Mouse (Mus musculus) forebrain, embryonic 10.5 days (tissue): ENCODE data around the gene Apba3. TPM values are rescaled to one million over a fixed set of nuclear protein-coding genes. Genes with fewer than 3 reads are reported as not detected.

Experiments used
- DNase-seq: peaks from one replicate; pipeline ENCODE4 v3.0.0-alpha.2; 2017; ENCODE audit warnings: low spot score; ENCODE audit errors: extremely low spot score
- H3K27ac ChIP-seq: fragments of 300-500 bp; sonication (generic); 2 replicates; pipeline ENCODE4 v1.5.1; 2016; ENCODE audit warnings: mild to moderate bottlenecking
- H3K27me3 ChIP-seq: fragments of 300-500 bp; sonication (generic); 2 replicates; pipeline ENCODE4 v1.6.1; 2016; ENCODE audit warnings: mild to moderate bottlenecking; ENCODE audit not compliant: poor library complexity, severe bottlenecking
- H3K36me3 ChIP-seq: fragments of 300-500 bp; sonication (generic); replicated peaks from 2 replicates; pipeline ENCODE4 v1.6.1; 2016; ENCODE audit warnings: mild to moderate bottlenecking, moderate library complexity
- H3K4me1 ChIP-seq: fragments of 300-500 bp; sonication (generic); 2 replicates; pipeline ENCODE4 v1.6.1; 2016
- H3K4me3 ChIP-seq: fragments of 300-500 bp; sonication (generic); 2 replicates; pipeline ENCODE4 v1.5.1; 2016; ENCODE audit warnings: mild to moderate bottlenecking, moderate library complexity
- H3K9me3 ChIP-seq: fragments of 300-500 bp; sonication (generic); 2 replicates; pipeline ENCODE4 v1.6.1; 2016; ENCODE audit warnings: mild to moderate bottlenecking, moderate library complexity
- WGBS: fragments of 180-500 bp; shearing (Covaris S2); methylation state at CpG from one replicate; pipeline ENCODE4 v1.1.7; 2016; 5-methylcytosine and 5-hydroxymethylcytosine counted together
- polyA plus RNA-seq: library from polyadenylated mRNA; unstranded; fragments of >200 nt; fragmentation: Nextera tagmentation; extraction: Ambion mirVana; gene quantifications from 2 replicates; pipeline ENCODE4 v1.2.1, GENCODE M21; 2016

Gene Apba3
- polyA plus RNA-seq, 1 experiment from 2014 or later = 52.1 TPM

DNA sequence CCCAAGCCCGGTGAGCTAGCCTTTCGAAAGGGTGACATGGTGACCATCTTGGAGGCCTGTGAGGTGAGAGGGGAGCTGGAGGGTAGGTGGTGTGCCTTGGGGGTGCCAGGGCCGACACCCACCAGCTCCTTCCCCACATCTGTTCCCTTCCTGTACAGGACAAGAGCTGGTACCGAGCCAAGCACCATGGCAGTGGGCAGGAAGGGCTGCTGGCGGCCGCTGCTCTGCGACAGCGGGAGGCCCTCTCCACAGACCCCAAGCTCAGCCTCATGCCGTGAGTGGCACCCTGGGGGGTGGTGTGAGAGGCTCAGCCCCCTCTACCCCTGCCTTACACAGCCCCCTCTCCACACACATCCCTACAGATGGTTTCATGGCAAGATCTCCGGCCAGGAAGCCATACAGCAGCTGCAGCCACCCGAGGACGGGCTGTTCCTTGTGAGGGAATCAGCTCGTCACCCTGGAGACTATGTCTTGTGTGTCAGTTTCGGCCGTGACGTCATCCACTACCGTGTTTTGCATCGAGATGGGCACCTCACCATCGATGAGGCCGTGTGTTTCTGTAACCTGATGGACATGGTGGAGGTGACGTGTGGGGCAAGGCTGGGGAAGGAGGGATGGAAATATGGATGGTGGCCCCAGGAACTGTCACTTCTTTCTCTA lies 7.4 kb upstream of the Apba3 start:
- H3K4me3 ChIP-seq = peak overlapping the region; percentile 2; the same call in 1 of the 2 replicates
- 0 out of 2 replicates have a peak overlapping the region, but pooled peaks have one; percentile 26 for H3K27ac ChIP-seq
- 55% methylated on average over 21 of the region's 21 CpGs for WGBS
- no peak for DNase-seq
- H3K4me1 ChIP-seq = peaks cover 27% of the 10 kb centered on the region
- H3K27me3 ChIP-seq = peaks cover 65% of the 10 kb centered on the region
- peaks cover 6% of the 10 kb centered on the region; the same call in 1 of the 2 replicates for H3K9me3 ChIP-seq
- H3K36me3 ChIP-seq = peaks cover 43% of the 10 kb centered on the region

DNA sequence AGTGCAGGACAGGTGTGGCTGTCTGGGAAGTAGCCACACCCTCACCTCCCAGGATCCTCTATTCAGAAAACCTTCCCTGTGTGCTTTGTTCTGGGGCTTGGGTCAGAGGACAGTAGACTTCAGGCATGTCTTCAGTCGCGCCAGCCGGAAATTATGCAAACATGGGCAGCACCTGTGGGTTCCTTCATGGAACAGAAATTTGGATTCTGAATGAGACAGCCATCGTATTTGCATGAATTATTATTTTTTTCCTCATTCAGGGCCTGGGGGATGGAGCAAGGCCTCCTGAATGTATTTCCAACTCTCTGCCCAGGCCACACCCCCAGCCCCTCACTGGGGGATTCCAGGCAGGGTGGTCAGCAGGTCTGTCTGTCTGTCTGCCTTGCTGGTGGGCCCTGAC lies 5.7 kb upstream of the Apba3 start:
- Histone ChIP-seq H3K4me1 (peaks cover 38% of the 10 kb centered on the region), H3K27me3 (peaks cover 52% of the 10 kb centered on the region), H3K36me3 (peaks cover 56% of the 10 kb centered on the region), H3K27ac (no peak overlapping the region), H3K4me3 (no peak overlapping the region), H3K9me3 (peaks cover 6% of the 10 kb centered on the region; the same call in 1 of the 2 replicates)
- DNase-seq = no peak
- 88% methylated on average over 4 of the region's 4 CpGs for WGBS

GRCm38 (mm10) chr10:81265540-81265939 lies 1.2 kb upstream of the Apba3 start:
- Histone ChIP-seq H3K4me1 (peaks cover 30% of the 10 kb centered on the region), H3K27ac (peak overlapping the region; percentile 62), H3K9me3 (peaks cover 3% of the 10 kb centered on the region; the same call in 1 of the 2 replicates), H3K36me3 (peaks cover 65% of the 10 kb centered on the region), H3K4me3 (peak overlapping the region; percentile 61), H3K27me3 (peaks cover 7% of the 10 kb centered on the region)
- 95% methylated on average over 8 of the region's 8 CpGs for WGBS
- no peak for DNase-seq

- peaks cover 30% of the 10 kb centered on the region for H3K4me1 ChIP-seq
- peak overlapping the region; percentile 87 for H3K27ac ChIP-seq
- 5% methylated on average over 23 of the region's 23 CpGs for WGBS
These were observed 1.3 kb downstream of the Apba3 start for GRCm38 (mm10) chr10:81268056-81268455.

DNA sequence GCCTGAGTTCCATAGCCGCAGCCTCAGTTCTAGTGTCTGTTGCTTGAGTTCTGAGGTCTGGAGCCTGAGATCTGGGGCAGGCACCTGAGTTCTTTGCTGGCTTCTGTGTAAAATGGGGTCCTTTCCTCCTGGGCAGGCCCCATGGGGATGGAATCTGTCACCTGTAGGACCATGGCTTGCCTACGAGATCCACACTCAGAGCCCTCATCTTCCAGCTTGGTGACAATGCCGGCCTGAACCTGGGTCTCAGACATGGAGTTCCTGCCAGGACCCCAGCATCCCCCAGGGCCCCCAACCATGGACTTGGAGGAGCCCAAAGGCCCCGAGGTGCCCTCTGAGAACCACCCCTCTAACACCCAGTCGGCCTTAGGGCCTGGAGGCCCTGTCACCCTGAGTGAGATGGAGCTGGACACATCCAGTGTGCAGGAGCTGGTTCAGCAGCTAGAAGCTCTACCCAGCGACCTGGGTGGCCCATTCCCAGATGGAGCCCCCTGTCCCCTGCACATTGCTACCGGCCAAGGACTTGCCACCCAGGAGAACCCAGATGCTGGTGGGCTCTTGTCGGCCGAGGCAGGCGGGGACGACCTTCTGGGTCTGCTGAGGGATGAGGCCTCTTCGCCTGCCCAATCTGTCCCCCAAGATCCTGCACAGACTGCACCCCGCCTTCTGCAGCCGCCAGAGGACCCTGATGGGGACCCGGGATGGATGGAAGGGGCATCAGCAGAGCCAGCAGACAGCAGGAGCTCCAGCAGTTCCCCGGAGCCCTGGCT lies 2.1 kb downstream of the Apba3 start:
- H3K9me3 ChIP-seq = no peaks in the 10 kb centered on the region
- peak overlapping the region; percentile 78 for H3K4me3 ChIP-seq
- peaks cover 30% of the 10 kb centered on the region for H3K4me1 ChIP-seq
- H3K27ac ChIP-seq = peak overlapping the region; percentile 87
- WGBS = 83% methylated on average over 16 of the region's 16 CpGs
- no peak for DNase-seq
- no peaks in the 10 kb centered on the region for H3K27me3 ChIP-seq
- peaks cover 65% of the 10 kb centered on the region for H3K36me3 ChIP-seq

More at GRCm38 (mm10) chr10:81268056-81268455, 1.3 kb downstream of the Apba3 start:
- Histone ChIP-seq H3K9me3 (no peaks in the 10 kb centered on the region), H3K27me3 (no peaks in the 10 kb centered on the region), H3K36me3 (peaks cover 65% of the 10 kb centered on the region), H3K4me3 (peak overlapping the region; percentile 78)
- DNase-seq = peak; percentile 77

GRCm38 (mm10) chr10:81272356-81272755 lies 5.6 kb downstream of the Apba3 start:
- 96% methylated on average over 21 of the region's 21 CpGs for WGBS
- H3K36me3 ChIP-seq = peaks cover 62% of the 10 kb centered on the region
- 0 out of 2 replicates have a peak, but pooled peaks cover 3% of the 10 kb centered on the region for H3K27me3 ChIP-seq
- H3K9me3 ChIP-seq = no peaks in the 10 kb centered on the region
- no peak overlapping the region for H3K4me3 ChIP-seq
- no peak for DNase-seq
- H3K4me1 ChIP-seq = peaks cover 17% of the 10 kb centered on the region
- no peak overlapping the region for H3K27ac ChIP-seq

- H3K4me1 ChIP-seq = peaks cover 8% of the 10 kb centered on the region
- H3K27ac ChIP-seq = no peak overlapping the region
- H3K9me3 ChIP-seq = no peaks in the 10 kb centered on the region
- peaks cover 62% of the 10 kb centered on the region for H3K36me3 ChIP-seq
- DNase-seq = no peak
- H3K4me3 ChIP-seq = no peak overlapping the region
- 96% methylated on average over 19 of the region's 19 CpGs for WGBS
- peaks cover 8% of the 10 kb centered on the region; the same call in 1 of the 2 replicates for H3K27me3 ChIP-seq
These were observed 7.1 kb downstream of the Apba3 start for GRCm38 (mm10) chr10:81273842-81274241.

DNA sequence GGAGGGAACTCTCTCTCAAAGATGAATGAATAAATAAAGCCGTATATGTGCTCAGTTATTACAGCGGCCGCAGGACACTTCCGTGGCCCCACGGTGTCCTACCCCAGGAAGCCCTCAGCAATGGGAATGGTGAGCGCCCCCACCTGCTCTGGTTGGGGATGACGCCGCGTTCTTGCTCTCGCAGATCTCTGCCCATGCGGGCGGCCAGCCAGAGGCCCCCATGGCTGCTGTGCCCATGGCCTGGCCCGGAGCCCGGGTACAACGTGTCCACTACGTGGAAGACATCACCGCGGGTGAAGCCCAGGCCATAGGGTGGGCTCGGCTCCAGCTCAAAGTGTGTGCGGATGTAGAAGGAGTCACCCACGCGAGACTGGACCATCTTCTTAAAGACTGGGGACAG lies 10.9 kb downstream of the Apba3 start:
- 81% methylated on average over 22 of the region's 22 CpGs for WGBS
- DNase-seq = no peak
- Histone ChIP-seq H3K9me3 (no peaks in the 10 kb centered on the region), H3K27ac (no peak overlapping the region), H3K4me3 (no peak overlapping the region), H3K36me3 (peaks cover 34% of the 10 kb centered on the region), H3K27me3 (peaks cover 41% of the 10 kb centered on the region), H3K4me1 (peaks cover 18% of the 10 kb centered on the region)

DNA sequence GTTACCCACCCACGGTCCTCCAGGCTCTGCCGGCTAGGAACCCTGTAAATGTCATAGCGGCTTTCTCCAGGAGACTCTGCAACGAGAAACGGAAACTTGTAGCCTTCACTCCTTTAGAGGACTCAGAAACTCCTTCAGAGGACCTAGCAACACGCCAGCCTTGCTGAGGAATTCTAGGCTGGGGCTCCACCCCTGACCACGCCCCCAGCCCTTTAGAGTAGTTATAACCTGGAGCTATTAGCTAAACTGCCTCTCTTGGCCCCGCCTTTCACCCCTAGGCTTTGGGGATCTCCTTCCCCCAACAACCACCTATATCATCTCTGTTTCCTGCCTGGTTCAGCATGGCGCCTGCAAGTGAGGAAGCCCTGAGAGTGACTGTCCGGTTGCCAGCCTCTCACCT lies 12.7 kb downstream of the Apba3 start:
- Histone ChIP-seq H3K4me3 (peak overlapping the region; percentile 11; the same call in 1 of the 2 replicates), H3K9me3 (no peaks in the 10 kb centered on the region), H3K27me3 (peaks cover 59% of the 10 kb centered on the region), H3K4me1 (peaks cover 27% of the 10 kb centered on the region), H3K36me3 (peaks cover 16% of the 10 kb centered on the region), H3K27ac (0 out of 2 replicates have a peak overlapping the region, but pooled peaks have one; percentile 15)
- WGBS = 49% methylated on average over 10 of the region's 10 CpGs
- no peak for DNase-seq

GRCm38 (mm10) chr10:81284189-81284588 lies 17.4 kb downstream of the Apba3 start:
- Histone ChIP-seq H3K36me3 (0 out of 2 replicates have a peak, but pooled peaks cover 7% of the 10 kb centered on the region), H3K27me3 (peaks cover 84% of the 10 kb centered on the region), H3K4me1 (peaks cover 51% of the 10 kb centered on the region), H3K4me3 (peak overlapping the region; percentile 62; the same call in 1 of the 2 replicates), H3K27ac (peak overlapping the region; percentile 16; the same call in 1 of the 2 replicates), H3K9me3 (no peaks in the 10 kb centered on the region)
- WGBS = 66% methylated on average over 6 of the region's 6 CpGs
- DNase-seq = no peak

DNA sequence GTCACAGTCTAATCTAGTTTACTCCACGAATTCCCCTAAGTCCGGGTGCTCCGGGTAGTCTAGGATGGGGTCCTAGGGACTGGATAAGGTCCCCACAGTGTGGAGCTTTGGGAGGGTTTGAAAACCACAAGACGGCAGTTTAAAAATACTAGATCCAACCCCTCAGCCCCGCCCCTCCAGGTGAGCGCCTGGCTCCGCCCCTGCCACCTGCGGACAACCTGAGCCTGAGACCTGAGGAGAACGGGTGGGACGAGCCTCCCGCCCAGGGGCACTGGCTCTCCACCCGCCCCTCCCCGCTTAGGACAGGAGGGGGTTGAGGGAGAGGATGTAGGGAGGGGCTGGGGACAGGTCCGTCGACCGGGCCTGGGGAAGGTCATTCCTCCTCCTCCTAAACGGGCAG lies 18.0 kb downstream of the Apba3 start:
- peak overlapping the region; percentile 87; the same call in 1 of the 2 replicates for H3K27ac ChIP-seq
- peaks cover 84% of the 10 kb centered on the region for H3K27me3 ChIP-seq
- DNase-seq = no peak
- 0 out of 2 replicates have a peak, but pooled peaks cover 6% of the 10 kb centered on the region for H3K36me3 ChIP-seq
- H3K4me1 ChIP-seq = peaks cover 50% of the 10 kb centered on the region
- 10% methylated on average over 17 of the region's 17 CpGs for WGBS
- peak overlapping the region; percentile 62 for H3K4me3 ChIP-seq
- no peaks in the 10 kb centered on the region for H3K9me3 ChIP-seq

GRCm38 (mm10) chr10:81285694-81286450 lies 19.1 kb downstream of the Apba3 start:
- Histone ChIP-seq H3K27me3 (peaks cover 84% of the 10 kb centered on the region), H3K4me3 (peak overlapping the region; percentile 62), H3K4me1 (peaks cover 51% of the 10 kb centered on the region), H3K27ac (peak overlapping the region; percentile 87), H3K9me3 (no peaks in the 10 kb centered on the region), H3K36me3 (no peaks in the 10 kb centered on the region)
- WGBS = 3% methylated on average over 54 of the region's 54 CpGs
- peak; percentile 95 for DNase-seq
